11 mouse cellular contexts compared by ENCODE assay signal in the genomic region with DNA sequence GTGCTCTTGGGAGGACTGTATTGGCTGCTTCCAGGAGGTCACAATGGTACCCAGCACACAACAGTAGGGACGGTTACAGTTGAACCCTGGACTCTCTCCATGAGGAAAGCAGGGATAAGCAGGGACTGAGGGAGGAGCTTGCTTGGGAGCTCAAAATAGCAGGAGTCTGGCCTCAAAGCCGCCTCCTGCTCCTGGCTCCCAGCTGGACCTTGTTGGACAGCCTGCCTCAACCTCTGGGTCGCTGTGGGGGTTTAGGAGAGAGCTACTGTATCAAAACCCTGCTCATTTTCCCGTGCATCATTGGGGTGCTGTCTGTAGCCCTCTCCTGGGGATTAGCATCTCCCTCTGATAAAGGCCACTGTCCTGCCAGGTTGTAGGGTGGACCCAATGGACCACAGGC.
DNase-seq lines count a peak whose midpoint lies in the region; ATAC-seq and TF ChIP-seq lines count a peak whose summit lies in the region.
"Had no signal": no experiment of that assay in that cellular context is flagged by ENCODE, and none has a peak within 500 bp of the region (broad histone marks: within the 10 kb centered on the region; RNA-seq: fewer than 3 reads in every experiment).

No protein-coding gene starts in this region.

- H3K4me2 ChIP-seq in hindbrain, embryonic 11.5 days (replicated peaks; ENCODE audit: low read depth, low read length), result no peak overlapping the region
- no peak overlapping the region for H3K4me2 ChIP-seq in kidney, postnatal 0 days (ENCODE audit: low read length)
- H3K4me2 ChIP-seq: neural tube, embryonic 13.5 days had no signal

- peaks cover 15% of the 10 kb centered on the region for H3K4me1 ChIP-seq in hindbrain, embryonic 10.5 days (replicated peaks)
- H3K4me1 ChIP-seq in hindbrain, embryonic 11.5 days (replicated peaks; ENCODE audit: control insufficient read depth, insufficient read depth, low read length), result no peaks in the 10 kb centered on the region
- H3K4me1 ChIP-seq in kidney, postnatal 0 days (replicated peaks; ENCODE audit: insufficient read depth, low read length), result peaks cover 29% of the 10 kb centered on the region; the same call in 1 of the 2 replicates

- no peaks in the 10 kb centered on the region for H3K27me3 ChIP-seq in hindbrain, embryonic 10.5 days (ENCODE audit: insufficient read depth, poor library complexity, severe bottlenecking)
- no peaks in the 10 kb centered on the region for H3K27me3 ChIP-seq in hindbrain, embryonic 11.5 days (ENCODE audit: control insufficient read depth, insufficient read depth, low read length)
- H3K27me3 ChIP-seq in kidney, postnatal 0 days (ENCODE audit: insufficient read depth, low read length), result no peaks in the 10 kb centered on the region
- H3K27me3 ChIP-seq: CH12.LX; neural tube, embryonic 13.5 days had no signal

- H3K9me3 ChIP-seq in hindbrain, embryonic 10.5 days, result no peaks in the 10 kb centered on the region
- no peaks in the 10 kb centered on the region for H3K9me3 ChIP-seq in hindbrain, embryonic 11.5 days (ENCODE audit: control insufficient read depth, low read length)
- H3K9me3 ChIP-seq in kidney, postnatal 0 days (replicated peaks; ENCODE audit: low read length), result no peaks in the 10 kb centered on the region
- H3K9me3 ChIP-seq: neural tube, embryonic 13.5 days had no signal

- 90% methylated on average over 4 of the region's 4 CpGs for WGBS in hindbrain, embryonic 10.5 days
- WGBS in hindbrain, embryonic 11.5 days, result 89% methylated on average over 4 of the region's 4 CpGs
- 49% methylated on average over 4 of the region's 4 CpGs for WGBS in kidney, postnatal 0 days

- ATAC-seq in hindbrain, embryonic 11.5 days (ENCODE audit: low FRiP score), result no peak
- ATAC-seq in kidney, postnatal 0 days (replicated peaks; ENCODE audit: low FRiP score, low read depth), result no peak
- no peak for ATAC-seq in granulocyte monocyte progenitor cell, adult 5-6 weeks (replicated peaks; ENCODE audit: poor library complexity, severe bottlenecking)

- peak overlapping the region; percentile 62; the same call in 1 of the 2 replicates for H3K27ac ChIP-seq in hindbrain, embryonic 10.5 days
- H3K27ac ChIP-seq in hindbrain, embryonic 11.5 days (ENCODE audit: low read depth, low read length), result no peak overlapping the region
- peak overlapping the region; percentile 87 for H3K27ac ChIP-seq in kidney, postnatal 0 days
- H3K27ac ChIP-seq: neural tube, embryonic 13.5 days had no signal

- TF ChIP-seq CTCF in kidney, postnatal 0 days (IDR thresholded peaks at IDR 0.05; ENCODE audit: low read depth), result no peak

- no peak overlapping the region for H3K9ac ChIP-seq in hindbrain, embryonic 11.5 days (ENCODE audit: low read depth, low read length)
- no peak overlapping the region for H3K9ac ChIP-seq in kidney, postnatal 0 days (ENCODE audit: low read depth, low read length)
- H3K9ac ChIP-seq: neural tube, embryonic 13.5 days had no signal

- H3K36me3 ChIP-seq in hindbrain, embryonic 10.5 days, result peaks cover 92% of the 10 kb centered on the region
- H3K36me3 ChIP-seq in hindbrain, embryonic 11.5 days (ENCODE audit: control insufficient read depth, insufficient read depth, low read length), result no peaks in the 10 kb centered on the region
- peaks cover 21% of the 10 kb centered on the region for H3K36me3 ChIP-seq in kidney, postnatal 0 days (ENCODE audit: insufficient read depth, low read length)

- no peak for DNase-seq in hindbrain, embryonic 10.5 days (ENCODE audit: low spot score)
- no peak for DNase-seq in hindbrain, embryonic 11.5 days (ENCODE audit: low spot score)
- peak; percentile 35 for DNase-seq in 3T3-L1 (ENCODE audit: low read depth, low spot score)
- peak; percentile 57 to 77 for DNase-seq in heart, adult 18-20 months
- DNase-seq in kidney, postnatal 0 days (ENCODE audit: low spot score), result peak; percentile 77
- no peak for DNase-seq in cerebellum, adult 11-12 months
- DNase-seq in embryo, embryonic 10.5 days (ENCODE audit: low spot score), result no peak
- DNase-seq: adrenal gland, adult 8-10 months had no signal

- no peak overlapping the region for H3K4me3 ChIP-seq in hindbrain, embryonic 10.5 days
- H3K4me3 ChIP-seq in hindbrain, embryonic 11.5 days (ENCODE audit: low read depth, low read length), result no peak overlapping the region
- H3K4me3 ChIP-seq in kidney, postnatal 0 days (replicated peaks; ENCODE audit: low read depth, low read length), result no peak overlapping the region
- H3K4me3 ChIP-seq: neural tube, embryonic 13.5 days had no signal

Comparison
In these comparisons a context has a peak if more than half of its experiments do, and no peak if none do; other contexts are left out.
1. DNase-seq: peak in 3T3-L1 (single experiment), heart, adult 18-20 months (2 of 2) and kidney, postnatal 0 days (single experiment); none in hindbrain, embryonic 10.5 days (single experiment), hindbrain, embryonic 11.5 days (single experiment), cerebellum, adult 11-12 months (single experiment) and embryo, embryonic 10.5 days (single experiment).